Mouse (Mus musculus): ENCODE results near the gene Mnat1. TPM values are rescaled to one million over a fixed set of nuclear protein-coding genes. Genes with fewer than 3 reads are reported as not detected.

Mnat1 gene
- total RNA-seq, 2 experiments from 2014 or later: 19.3 to 24.5 TPM

GRCm38 (mm10) chr12:73259269-73259668 is 135.8 kb downstream of the Mnat1 start:
- intact Hi-C loops (cut with DNase I): no loop called here
- no peak for TF ChIP-seq CTCF (IDR thresholded peaks at IDR 0.05)
- Histone ChIP-seq H3K4me3 (no peak overlapping the region), H3K27ac (no peak overlapping the region)
- no peak for DNase-seq (ENCODE audit: extremely low spot score in 1 of 2, low spot score in 2 of 2)

- no peak for DNase-seq (ENCODE audit: extremely low spot score in 1 of 2, low spot score in 2 of 2)
- intact Hi-C loops (cut with DNase I): no loop called here
- no peak for TF ChIP-seq CTCF (IDR thresholded peaks at IDR 0.05)
- Histone ChIP-seq H3K4me3 (no peak overlapping the region), H3K27ac (no peak overlapping the region)
These were observed 136.8 kb downstream of the Mnat1 start for GRCm38 (mm10) chr12:73260339-73260738.

- Histone ChIP-seq H3K27ac (no peak overlapping the region), H3K4me3 (no peak overlapping the region)
- DNase-seq (ENCODE audit: extremely low spot score in 1 of 2, low spot score in 2 of 2): no peak
- intact Hi-C loops (cut with DNase I): no loop called here
- TF ChIP-seq CTCF (IDR thresholded peaks at IDR 0.05): no peak
These were observed 142.0 kb downstream of the Mnat1 start for GRCm38 (mm10) chr12:73265381-73265978.

GRCm38 (mm10) chr12:73266597-73266996 is 143.1 kb downstream of the Mnat1 start:
- TF ChIP-seq CTCF (IDR thresholded peaks at IDR 0.05): no peak
- DNase-seq (ENCODE audit: extremely low spot score in 1 of 2, low spot score in 2 of 2): no peak
- intact Hi-C loops (cut with DNase I): no loop called here
- no peak overlapping the region for H3K4me3 ChIP-seq
- no peak overlapping the region for H3K27ac ChIP-seq

DNA sequence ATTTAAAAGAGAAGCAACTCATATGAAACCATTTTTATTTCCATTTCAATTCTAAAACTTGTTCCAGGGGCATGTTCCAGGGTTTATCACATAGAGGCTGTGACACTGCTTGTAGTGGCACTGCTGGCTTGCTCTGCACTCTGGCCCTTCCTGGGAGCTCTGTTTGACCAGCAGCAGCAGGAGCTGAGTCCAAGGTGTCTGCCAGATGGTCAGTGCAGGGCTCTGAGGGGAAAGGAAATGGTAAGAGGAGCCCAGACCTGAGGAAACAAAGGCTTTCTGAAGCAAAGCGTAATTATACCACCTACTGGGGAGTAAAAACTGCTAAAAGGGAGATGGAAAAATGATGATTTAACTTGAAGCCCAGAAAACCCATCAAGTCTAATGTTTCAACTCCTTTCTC is 145.0 kb downstream of the Mnat1 start:
- intact Hi-C loops (cut with DNase I): no loop called here
- Histone ChIP-seq H3K27ac (no peak overlapping the region), H3K4me3 (no peak overlapping the region)
- DNase-seq (ENCODE audit: extremely low spot score in 1 of 2, low spot score in 2 of 2): no peak
- TF ChIP-seq CTCF (IDR thresholded peaks at IDR 0.05): no peak

DNA sequence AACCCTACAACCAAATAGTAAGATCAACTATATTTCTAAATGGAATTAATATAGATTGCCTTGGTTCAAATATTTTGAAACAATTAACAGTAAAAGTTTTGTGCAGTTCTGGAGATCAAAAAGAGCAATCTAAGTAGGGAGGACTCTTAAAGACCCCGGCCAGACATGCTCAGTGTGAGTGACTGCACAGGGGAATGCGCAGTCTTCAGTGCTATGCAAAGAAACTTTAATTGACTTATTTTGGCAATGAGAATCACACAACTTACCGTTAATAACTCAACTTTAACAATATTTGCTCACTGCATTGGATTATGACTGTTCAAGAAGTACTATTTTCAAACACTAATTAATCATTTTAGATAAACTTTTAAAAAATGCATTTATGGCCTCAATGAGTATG is 146.0 kb downstream of the Mnat1 start:
- Histone ChIP-seq H3K4me3 (no peak overlapping the region), H3K27ac (no peak overlapping the region)
- no peak for TF ChIP-seq CTCF (IDR thresholded peaks at IDR 0.05)
- DNase-seq (ENCODE audit: extremely low spot score in 1 of 2, low spot score in 2 of 2): no peak
- intact Hi-C loops (cut with DNase I): no loop called here

GRCm38 (mm10) chr12:73269933-73270332 is 146.4 kb downstream of the Mnat1 start:
- Histone ChIP-seq H3K27ac (no peak overlapping the region), H3K4me3 (no peak overlapping the region)
- intact Hi-C loops (cut with DNase I): no loop called here
- no peak for TF ChIP-seq CTCF (IDR thresholded peaks at IDR 0.05)
- no peak for DNase-seq (ENCODE audit: extremely low spot score in 1 of 2, low spot score in 2 of 2)

- no peak for DNase-seq (ENCODE audit: extremely low spot score in 1 of 2, low spot score in 2 of 2)
- H3K4me3 ChIP-seq: no peak overlapping the region
- intact Hi-C loops (cut with DNase I): no loop called here
- TF ChIP-seq CTCF (IDR thresholded peaks at IDR 0.05): no peak
- H3K27ac ChIP-seq: no peak overlapping the region
These were observed 151.4 kb downstream of the Mnat1 start for GRCm38 (mm10) chr12:73274921-73275320.

GRCm38 (mm10) chr12:73286287-73287092 is 163.0 kb downstream of the Mnat1 start, which contains the start of the genes Trmt5 and Slc38a6:
Gene Trmt5 (minus strand): TSS chr12:73286710.
Gene Slc38a6 (plus strand): TSS chr12:73286779.
- DNase-seq (ENCODE audit: extremely low spot score in 1 of 2, low spot score in 2 of 2): peak; percentile 91 to 92
- TF ChIP-seq CTCF (IDR thresholded peaks at IDR 0.05): no peak; the same call in 1 of the 2 replicates
- Histone ChIP-seq H3K4me3 (peak within 1 kb of the TSS; percentile 83), H3K27ac (peak within 1 kb of the TSS; percentile 85)
- intact Hi-C loops (cut with DNase I): loop anchor here (2.0 to 10.0 kb wide), 4 partner anchors 164 to 262 kb away; partner anchors contain the start of gene Mnat1

- no peak overlapping the region; the same call in 1 of the 2 replicates for H3K27ac ChIP-seq
- no peak for DNase-seq (ENCODE audit: extremely low spot score in 1 of 2, low spot score in 2 of 2)
- TF ChIP-seq CTCF (IDR thresholded peaks at IDR 0.05): no peak
- intact Hi-C loops (cut with DNase I): loop anchor here (2.0 to 10.0 kb wide), 4 partner anchors 165 to 263 kb away; partner anchors contain the start of gene Mnat1
- peak overlapping the region; percentile 83 for H3K4me3 ChIP-seq
These were observed 164.1 kb downstream of the Mnat1 start for GRCm38 (mm10) chr12:73287609-73288008.

DNA sequence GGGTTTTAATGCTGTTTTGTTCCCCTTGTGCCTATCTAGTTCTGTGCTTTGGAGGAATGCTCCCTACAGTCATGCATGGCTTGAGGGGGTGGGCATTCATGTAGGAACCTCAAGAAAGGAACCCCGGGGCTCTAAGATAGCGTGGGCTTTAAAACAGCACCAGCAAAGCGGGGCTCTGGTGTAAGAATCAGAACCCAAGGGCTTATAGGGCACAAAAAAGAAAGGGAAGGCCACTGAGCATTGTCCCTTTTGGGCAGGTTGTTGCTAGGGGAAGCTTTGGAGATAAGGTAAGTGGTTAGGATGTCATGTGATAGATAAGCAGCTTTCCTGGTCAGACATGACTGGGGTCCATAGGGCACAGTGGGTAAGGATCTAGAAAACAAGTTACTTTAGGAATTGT is 165.1 kb downstream of the Mnat1 start:
- Histone ChIP-seq H3K4me3 (no peak overlapping the region), H3K27ac (no peak overlapping the region)
- intact Hi-C loops (cut with DNase I): loop anchor here (5.0 to 10.0 kb wide), 3 partner anchors 166 to 264 kb away; partner anchors contain the start of gene Mnat1
- peak in 1 of 2 experiments; percentile 7 for DNase-seq (ENCODE audit: extremely low spot score in 1 of 2, low spot score in 2 of 2)
- TF ChIP-seq CTCF (IDR thresholded peaks at IDR 0.05): no peak

DNA sequence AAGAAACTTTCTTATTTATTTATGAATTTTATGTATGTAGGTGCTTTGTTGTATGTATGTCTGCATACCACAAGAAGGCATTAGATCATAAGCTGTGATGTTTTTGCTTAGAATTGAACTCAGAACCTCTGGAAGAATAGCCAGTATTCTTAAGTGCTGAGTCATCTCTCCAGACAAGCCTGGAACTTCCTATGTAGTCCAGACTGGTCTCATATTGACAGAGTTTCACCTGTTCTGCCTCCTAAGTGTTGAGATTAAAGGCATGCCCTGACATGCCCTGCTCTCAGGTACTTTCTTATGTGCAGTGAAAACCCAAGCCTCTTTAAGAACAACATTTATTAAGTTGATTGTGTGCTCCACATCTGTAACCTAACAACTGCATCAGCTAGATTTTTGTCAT is 171.4 kb downstream of the Mnat1 start:
- no peak overlapping the region for H3K4me3 ChIP-seq
- DNase-seq (ENCODE audit: extremely low spot score in 1 of 2, low spot score in 2 of 2): no peak
- no peak for TF ChIP-seq CTCF (IDR thresholded peaks at IDR 0.05)
- intact Hi-C loops (cut with DNase I): no loop called here
- no peak overlapping the region for H3K27ac ChIP-seq
